Mouse (Mus musculus) intestine, postnatal 0 days (tissue): ENCODE results near the gene Fam214b. TPM values are rescaled to one million over a fixed set of nuclear protein-coding genes. Genes with fewer than 3 reads are reported as not detected.

Source experiments
- ATAC-seq: fragments of 200-750 bp; cut with Nextera tagmentation; 2 replicates; pipeline ENCODE4 v1.8.0; 2017; ENCODE audit warnings: mild to moderate bottlenecking, moderate TSS enrichment, moderate library complexity
- H3K27ac ChIP-seq: fragments of 300-500 bp; sonication (generic); 2 replicates; pipeline ENCODE4 v1.5.1; 2014; ENCODE audit warnings: mild to moderate bottlenecking, low read depth, low read length, moderate library complexity
- H3K27me3 ChIP-seq: fragments of 300-500 bp; sonication (generic); replicated peaks from 2 replicates; pipeline ENCODE4 v1.6.1; 2014; ENCODE audit warnings: low read length, mixed read lengths; ENCODE audit not compliant: control insufficient read depth, insufficient read depth
- H3K36me3 ChIP-seq: fragments of 300-500 bp; sonication (generic); 2 replicates; pipeline ENCODE4 v1.6.1; 2014; ENCODE audit warnings: mild to moderate bottlenecking, moderate library complexity; ENCODE audit not compliant: control insufficient read depth, insufficient read depth
- H3K4me1 ChIP-seq: fragments of 300-500 bp; sonication (generic); replicated peaks from 2 replicates; pipeline ENCODE4 v1.6.1; 2014; ENCODE audit warnings: antibody characterized with exemption, low read length, mixed read lengths; ENCODE audit not compliant: control insufficient read depth, insufficient read depth
- H3K4me2 ChIP-seq: fragments of 300-500 bp; sonication (generic); replicated peaks from 2 replicates; pipeline ENCODE4 v1.6.1; 2014; ENCODE audit warnings: low read depth, mild to moderate bottlenecking, moderate library complexity
- H3K4me3 ChIP-seq: fragments of 300-500 bp; sonication (generic); 2 replicates; pipeline ENCODE4 v1.5.1; 2014; ENCODE audit warnings: low read depth, low read length
- H3K9ac ChIP-seq: fragments of 300-500 bp; sonication (generic); 2 replicates; pipeline ENCODE4 v1.6.1; 2014; ENCODE audit warnings: mild to moderate bottlenecking, low read depth, low read length
- H3K9me3 ChIP-seq: fragments of 300-500 bp; sonication (generic); 2 replicates; pipeline ENCODE4 v1.6.1; 2016; ENCODE audit warnings: mixed run types; ENCODE audit not compliant: control insufficient read depth
- CTCF ChIP-seq: sonication (generic); IDR thresholded peaks from 2 replicates; pipeline ENCODE4 v1.5.1; 2016; ENCODE audit warnings: low read depth, mild to moderate bottlenecking, control low read depth, antibody characterized with exemption, moderate library complexity
- whole genome bisulfite sequencing: fragments of 180-500 bp; shearing (Covaris S2); extraction: QIAGEN DNeasy Blood & Tissue Kit; methylation state at CpG from one replicate; pipeline ENCODE4 v1.1.7; 2014; 5-methylcytosine and 5-hydroxymethylcytosine counted together
- polyA plus RNA-seq: library from polyadenylated mRNA; unstranded; fragments of >200 nt; fragmentation: Nextera tagmentation; extraction: Ambion mirVana; gene quantifications from 2 replicates; pipeline ENCODE4 v1.2.1, GENCODE M21; 2015

Fam214b gene
- polyA plus RNA-seq, 1 experiment from 2014 or later = 5.9 TPM

DNA sequence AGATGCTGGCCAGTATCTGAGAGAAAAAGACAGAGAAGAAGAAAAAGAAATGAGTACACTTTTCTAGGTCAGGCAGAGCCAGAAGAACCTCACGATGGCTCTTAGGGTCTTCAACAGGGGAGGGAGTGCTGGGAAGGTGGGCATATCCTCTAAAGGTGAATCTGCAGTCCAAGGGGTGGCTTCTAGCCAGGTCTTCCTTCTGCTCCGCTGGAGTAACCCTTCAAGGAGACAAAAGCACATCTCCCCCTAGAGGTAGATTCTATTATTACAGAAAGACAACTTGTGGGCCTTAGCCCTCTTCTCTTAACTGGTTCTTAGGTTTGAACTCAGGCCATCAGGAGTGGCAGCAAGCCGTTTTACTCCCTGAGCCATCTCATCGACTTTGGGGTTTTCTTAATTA lies 6.6 kb upstream of the Fam214b start:
- ATAC-seq = no peak
- 17% methylated on average over 4 of the region's 4 CpGs for WGBS
- Histone ChIP-seq H3K9ac (no peak overlapping the region), H3K36me3 (no peaks in the 10 kb centered on the region), H3K4me1 (no peaks in the 10 kb centered on the region), H3K9me3 (no peaks in the 10 kb centered on the region), H3K4me2 (peak overlapping the region; percentile 27), H3K27ac (no peak overlapping the region), H3K4me3 (no peak overlapping the region), H3K27me3 (no peaks in the 10 kb centered on the region)
- TF ChIP-seq CTCF = peak; percentile 74

DNA sequence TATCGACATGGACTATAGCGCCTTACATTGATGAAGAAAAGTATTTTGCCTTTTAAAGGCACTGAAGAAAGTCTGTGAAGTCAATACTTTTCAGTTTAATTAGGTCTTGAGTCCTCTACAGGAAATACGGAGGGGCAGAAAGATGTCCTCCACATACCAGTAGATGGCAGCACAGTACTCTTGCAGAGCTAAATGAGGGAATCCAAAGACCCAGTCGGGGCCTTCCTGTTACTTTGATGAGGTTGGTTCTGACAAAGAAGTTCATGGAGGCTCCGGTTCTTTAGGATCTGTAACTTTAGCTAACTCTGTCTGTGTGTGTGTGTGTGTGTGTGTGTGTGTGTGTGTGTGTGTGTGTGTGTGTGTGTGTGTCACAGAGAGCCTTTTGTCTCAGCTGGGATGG lies 1.2 kb upstream of the Fam214b start:
- no peak overlapping the region for H3K4me3 ChIP-seq
- H3K36me3 ChIP-seq = no peaks in the 10 kb centered on the region
- H3K9me3 ChIP-seq = no peaks in the 10 kb centered on the region
- H3K4me2 ChIP-seq = peak overlapping the region; percentile 88; the same call in 1 of the 2 replicates
- 5% methylated on average over 5 of the region's 5 CpGs for WGBS
- ATAC-seq = no peak
- no peak overlapping the region for H3K9ac ChIP-seq
- H3K27ac ChIP-seq = no peak overlapping the region
- no peaks in the 10 kb centered on the region for H3K27me3 ChIP-seq
- peaks cover 8% of the 10 kb centered on the region; the same call in 1 of the 2 replicates for H3K4me1 ChIP-seq
- peak; percentile 95 for TF ChIP-seq CTCF

DNA sequence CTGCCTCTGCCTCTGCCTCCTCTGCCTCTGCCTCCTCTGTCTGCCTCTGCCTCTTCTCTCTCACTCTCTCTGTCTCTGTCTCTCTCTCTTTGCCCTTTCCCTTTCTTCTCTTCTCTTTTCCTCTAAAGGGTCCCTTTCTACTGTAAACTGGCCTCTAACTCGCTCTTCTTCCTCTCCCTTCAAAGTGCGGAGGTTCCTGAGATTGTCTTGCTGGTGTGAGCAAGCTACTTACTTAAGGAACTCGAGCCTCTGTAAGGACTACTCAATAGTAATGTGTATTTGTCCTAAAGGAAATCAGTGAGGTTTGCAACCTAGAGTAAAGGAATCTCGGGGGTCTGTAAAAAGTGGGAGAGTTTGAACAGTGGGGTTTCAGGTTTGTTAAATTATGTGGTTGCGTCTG lies 587 bp upstream of the Fam214b start:
- 51% methylated on average over 5 of the region's 5 CpGs for WGBS
- Histone ChIP-seq H3K4me1 (peaks cover 8% of the 10 kb centered on the region; the same call in 1 of the 2 replicates), H3K4me3 (no peak overlapping the region), H3K27ac (0 out of 2 replicates have a peak overlapping the region, but pooled peaks have one; percentile 67), H3K4me2 (peak overlapping the region; percentile 88), H3K36me3 (no peaks in the 10 kb centered on the region), H3K9ac (no peak overlapping the region), H3K27me3 (no peaks in the 10 kb centered on the region), H3K9me3 (no peaks in the 10 kb centered on the region)
- ATAC-seq = no peak
- TF ChIP-seq CTCF = no peak

DNA sequence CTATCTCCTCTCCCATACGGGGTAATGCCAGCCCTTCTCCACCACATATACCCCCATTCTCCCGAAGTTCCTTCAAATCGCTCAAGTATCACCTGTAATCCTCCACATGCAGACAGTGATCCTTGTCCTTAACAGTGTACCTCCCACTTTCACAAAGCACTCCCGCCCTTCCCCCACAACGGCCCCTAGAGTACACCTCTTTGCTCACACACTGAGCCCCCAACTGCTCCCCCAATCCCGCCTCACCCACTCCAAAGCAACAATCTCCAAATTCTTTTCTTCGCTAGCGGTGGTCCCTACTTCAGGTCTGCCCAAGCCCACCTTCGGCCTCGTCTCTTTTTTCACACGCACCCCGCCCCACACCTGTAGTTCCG lies 748 bp downstream of the Fam214b start:
- no peak for TF ChIP-seq CTCF
- peak overlapping the region; percentile 67 for H3K27ac ChIP-seq
- 5% methylated on average over 13 of the region's 13 CpGs for WGBS
- peak overlapping the region; percentile 49 for H3K4me3 ChIP-seq
- H3K4me2 ChIP-seq = peak overlapping the region; percentile 88
- no peaks in the 10 kb centered on the region for H3K27me3 ChIP-seq
- peak overlapping the region; percentile 8; the same call in 1 of the 2 replicates for H3K9ac ChIP-seq
- ATAC-seq = peak; percentile 3; the same call in 1 of the 2 replicates
- peaks cover 8% of the 10 kb centered on the region; the same call in 1 of the 2 replicates for H3K4me1 ChIP-seq
- no peaks in the 10 kb centered on the region for H3K9me3 ChIP-seq
- no peaks in the 10 kb centered on the region for H3K36me3 ChIP-seq

DNA sequence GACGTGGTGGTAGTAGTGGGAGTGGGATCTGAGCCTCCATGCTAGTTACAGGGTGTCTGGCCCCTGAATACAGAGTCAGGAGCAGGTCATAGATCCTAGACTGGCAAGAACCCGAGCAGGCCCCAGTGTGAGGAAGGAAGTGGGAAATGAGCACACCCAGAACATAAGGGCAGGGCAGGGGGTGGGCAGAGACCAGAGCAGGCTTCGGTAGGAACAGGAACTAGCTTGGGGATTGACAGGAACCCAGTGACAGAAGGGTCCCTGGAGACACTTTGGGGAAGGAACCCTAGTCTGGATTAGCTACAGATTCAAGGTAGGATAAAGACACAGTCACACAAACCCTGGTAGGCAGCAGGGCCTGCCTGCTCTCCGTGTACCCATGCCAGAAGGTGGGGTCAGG lies 1.3 kb downstream of the Fam214b start:
- no peaks in the 10 kb centered on the region for H3K36me3 ChIP-seq
- ATAC-seq = no peak
- peak overlapping the region; percentile 88 for H3K4me2 ChIP-seq
- H3K4me3 ChIP-seq = peak overlapping the region; percentile 49
- H3K4me1 ChIP-seq = peaks cover 8% of the 10 kb centered on the region; the same call in 1 of the 2 replicates
- peak overlapping the region; percentile 67 for H3K27ac ChIP-seq
- H3K9me3 ChIP-seq = no peaks in the 10 kb centered on the region
- no peak for TF ChIP-seq CTCF
- H3K27me3 ChIP-seq = no peaks in the 10 kb centered on the region
- 19% methylated on average over 4 of the region's 4 CpGs for WGBS
- no peak overlapping the region for H3K9ac ChIP-seq

DNA sequence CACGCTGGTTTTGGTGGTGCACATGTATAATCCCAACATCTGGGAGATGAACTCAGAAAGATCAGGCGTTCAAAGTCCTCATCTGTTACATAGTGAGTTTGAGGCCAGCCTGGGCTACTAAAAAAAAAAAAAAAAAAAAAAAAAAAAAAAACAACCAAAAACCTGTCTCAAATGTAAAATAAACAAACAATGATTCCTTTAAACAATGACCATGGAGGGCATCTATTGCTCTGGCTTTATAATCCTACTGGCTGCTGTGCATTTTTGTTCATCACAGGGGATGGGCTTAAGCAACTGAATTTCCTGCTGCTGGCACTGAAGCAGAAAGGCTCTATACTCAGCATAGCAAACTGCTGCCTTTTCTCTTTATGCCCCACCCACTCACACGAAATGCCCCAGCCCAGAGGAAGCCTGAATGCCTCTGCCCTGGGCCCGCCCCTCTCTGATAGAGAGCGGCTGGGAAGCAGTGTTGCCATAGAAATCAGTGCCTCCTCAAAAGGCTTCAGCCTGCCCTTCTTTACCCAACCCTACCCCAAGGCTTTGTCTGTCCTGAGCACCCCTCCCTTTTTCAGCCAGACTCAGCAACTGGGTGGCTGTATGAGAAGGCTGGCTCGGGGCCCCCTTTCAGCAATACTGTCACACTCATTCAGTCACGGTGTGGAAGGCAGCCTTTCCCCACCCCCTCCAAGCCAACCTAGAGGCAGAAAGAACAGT lies 2.2 kb downstream of the Fam214b start:
- peaks cover 8% of the 10 kb centered on the region for H3K4me1 ChIP-seq
- H3K36me3 ChIP-seq = no peaks in the 10 kb centered on the region
- H3K27ac ChIP-seq = peak overlapping the region; percentile 67; the same call in 1 of the 2 replicates
- H3K27me3 ChIP-seq = no peaks in the 10 kb centered on the region
- ATAC-seq = no peak
- TF ChIP-seq CTCF = no peak
- WGBS = 18% methylated on average over 7 of the region's 7 CpGs
- H3K9ac ChIP-seq = no peak overlapping the region
- no peaks in the 10 kb centered on the region for H3K9me3 ChIP-seq
- H3K4me3 ChIP-seq = no peak overlapping the region
- H3K4me2 ChIP-seq = peak overlapping the region; percentile 88
